Mouse (Mus musculus) testis, adult 2 months (tissue): Measurements from ENCODE around the gene Gucd1.

Source experiments
- CTCF ChIP-seq: fragments of 200-500 bp; IDR thresholded peaks from 2 replicates; pipeline ENCODE4 v1.5.1; 2012; ENCODE audit warnings: low read depth, mild to moderate bottlenecking, inconsistent platforms, low read length, moderate library complexity; ENCODE audit not compliant: control insufficient read depth, insufficient read depth, insufficient replicate concordance
- POLR2A ChIP-seq: fragments of 200-500 bp; IDR thresholded peaks from 2 replicates; pipeline ENCODE4 v1.6.1; 2012; ENCODE audit warnings: low read depth, mild to moderate bottlenecking, inconsistent platforms, low read length, moderate library complexity; ENCODE audit not compliant: control insufficient read depth

GRCm38 (mm10) chr10:75549886-75550285, 32.1 kb upstream of the Gucd1 start:
- TF ChIP-seq CTCF = no peak
- no peak for TF ChIP-seq POLR2A
